Mouse (Mus musculus) Patski (cell line): ENCODE measurements around the gene Akap6. TPM values are rescaled to one million over a fixed set of nuclear protein-coding genes. Genes with fewer than 3 reads are reported as not detected.

Source experiments
- ATAC-seq: fragments of 100-300 bp; one replicate; pipeline ENCODE4 v1.8.0; 2021
- CTCF ChIA-PET: fragments of 350-600 bp; sonication (Branson Sonifier 250); formaldehyde crosslinking; loops from one replicate; lab custom pipeline; 2022; ENCODE audit warnings: inconsistent platforms; lab: Charles Lee
- POLR2A ChIA-PET: fragments of 350-600 bp; sonication (Branson Sonifier 250); formaldehyde crosslinking; loops from one replicate; lab custom pipeline; 2022; ENCODE audit warnings: antibody characterized with exemption, inconsistent platforms; lab: Charles Lee
- DNase-seq: peaks from one replicate; pipeline ENCODE4 v3.0.0-alpha.2; 2011; ENCODE audit warnings: low read depth, low spot score
- H3K27me3 ChIP-seq: fragments of 371-371 bp; one replicate; pipeline ENCODE4 v1.5.1; 2021
- CTCF ChIP-seq: fragments of 100-300 bp; IDR thresholded peaks from one replicate; pipeline ENCODE4 v1.5.1; 2021
- in situ Hi-C: fragments of 300-500 bp; cut with MboI; formaldehyde crosslinking; loops from 3 replicates; pipeline ENCODE4 v1.11.1; 2018; ENCODE audit warnings: low pct_unique_long_range_greater_than_20kb, mixed read lengths
- polyA plus RNA-seq: library from polyadenylated mRNA; unstranded; gene quantifications from one replicate; pipeline ENCODE4 v1.2.3, GENCODE M21; 2021

The Akap6 gene
- polyA plus RNA-seq, 1 experiment from 2014 or later = 0.64 TPM

DNA sequence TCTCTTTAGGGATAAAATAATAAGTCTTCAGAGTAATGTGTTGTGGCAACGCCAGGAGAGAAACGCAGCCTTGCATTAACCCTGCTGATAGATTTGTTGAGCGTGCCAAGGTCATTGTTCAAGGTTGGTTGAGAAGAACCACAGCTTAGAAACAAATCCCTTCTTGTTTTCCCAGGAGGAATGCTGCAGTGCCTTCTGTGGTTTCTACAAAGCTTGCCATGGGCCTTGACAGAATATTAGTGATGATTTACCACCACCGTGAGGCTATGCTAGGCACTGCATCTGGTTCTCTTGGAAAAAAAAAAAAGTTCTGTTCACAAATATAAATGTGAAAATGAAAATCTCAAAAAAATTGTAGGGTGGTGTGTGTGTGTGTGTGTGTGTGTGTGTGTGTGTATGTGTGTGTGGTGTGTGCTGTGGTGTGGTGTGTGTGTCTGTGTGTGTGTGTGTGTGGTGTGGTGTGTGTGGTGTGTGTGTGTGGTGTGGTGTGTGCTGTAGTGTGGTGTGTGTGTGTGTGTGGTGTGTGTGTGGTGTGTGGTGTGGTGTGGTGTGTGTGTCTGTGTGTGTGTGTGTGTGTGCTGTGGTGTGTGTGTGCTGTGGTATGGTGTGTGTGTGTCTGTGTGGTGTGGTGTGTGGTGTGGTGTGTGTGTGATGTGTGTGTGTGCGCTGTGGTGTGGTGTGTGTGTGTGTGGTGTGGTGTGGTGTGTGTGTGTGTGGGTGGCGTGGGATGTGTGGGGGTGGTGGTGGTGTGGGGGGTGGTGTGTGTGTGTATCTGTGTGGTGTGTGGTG lies 196.7 kb downstream of the Akap6 start:
- H3K27me3 ChIP-seq = no peaks in the 10 kb centered on the region
- ATAC-seq = peak; percentile 74
- ChIA-PET POLR2A (interaction anchor here (0.7 kb wide), 1 partner anchor 845 kb away, joined by 3 read pairs; no protein-coding TSS in a partner anchor), CTCF (interaction anchor here (0.7 to 1.8 kb wide), 3 partner anchors 61 to 859 kb away, joined by 3 to 6 read pairs (median 3); no protein-coding TSS in a partner anchor)
- peak; percentile 78 for TF ChIP-seq CTCF
- in situ Hi-C loops = no loop called here
- DNase-seq = peak; percentile 55

DNA sequence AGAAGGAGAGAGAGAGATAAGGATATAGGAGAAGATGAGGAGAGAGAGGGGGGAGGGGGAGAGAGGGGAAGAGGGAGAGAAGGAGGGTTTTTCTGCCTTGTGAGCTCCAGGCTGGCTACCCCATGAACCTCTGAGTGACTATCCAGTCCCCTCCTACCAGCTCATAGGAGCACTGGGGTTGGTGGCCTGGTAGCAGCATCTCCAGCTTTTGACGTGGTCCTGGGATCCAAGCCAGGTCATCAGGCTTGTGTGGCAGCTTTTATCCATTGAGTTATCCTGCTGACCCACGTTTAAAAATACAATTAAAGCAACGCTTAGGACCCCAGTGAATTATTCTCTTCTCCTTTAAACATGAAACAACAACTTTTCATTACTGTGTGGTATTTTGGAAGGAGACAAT lies 197.6 kb downstream of the Akap6 start:
- ATAC-seq (no peak), DNase-seq (no peak)
- no peaks in the 10 kb centered on the region for H3K27me3 ChIP-seq
- ChIA-PET POLR2A (no interaction called here), CTCF (no interaction called here)
- no peak for TF ChIP-seq CTCF
- in situ Hi-C loops = no loop called here

DNA sequence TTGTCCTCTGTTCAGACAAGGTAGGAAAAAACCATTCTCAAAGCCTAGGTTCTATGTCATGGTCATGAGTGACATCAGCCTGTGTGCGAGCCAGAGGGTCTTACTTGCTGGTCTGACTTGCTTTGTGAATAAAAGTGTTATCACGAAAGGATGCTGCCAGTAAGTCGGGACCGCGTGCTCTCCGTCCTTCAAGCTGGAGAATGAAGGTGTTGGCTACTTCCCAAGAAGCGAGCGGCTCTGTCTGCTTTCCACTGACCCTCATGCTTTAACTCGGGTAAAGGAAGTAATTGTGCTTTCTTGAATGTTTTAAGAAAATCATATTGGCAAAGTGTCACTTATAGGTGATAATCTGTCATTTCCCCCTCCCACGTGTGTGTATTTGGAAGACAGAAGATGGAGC lies 198.9 kb downstream of the Akap6 start:
- H3K27me3 ChIP-seq = no peaks in the 10 kb centered on the region
- no peak for TF ChIP-seq CTCF
- CTCF ChIA-PET = no interaction called here
- no peak for ATAC-seq
- DNase-seq = no peak
- POLR2A ChIA-PET = no interaction called here
- in situ Hi-C loops = no loop called here

DNA sequence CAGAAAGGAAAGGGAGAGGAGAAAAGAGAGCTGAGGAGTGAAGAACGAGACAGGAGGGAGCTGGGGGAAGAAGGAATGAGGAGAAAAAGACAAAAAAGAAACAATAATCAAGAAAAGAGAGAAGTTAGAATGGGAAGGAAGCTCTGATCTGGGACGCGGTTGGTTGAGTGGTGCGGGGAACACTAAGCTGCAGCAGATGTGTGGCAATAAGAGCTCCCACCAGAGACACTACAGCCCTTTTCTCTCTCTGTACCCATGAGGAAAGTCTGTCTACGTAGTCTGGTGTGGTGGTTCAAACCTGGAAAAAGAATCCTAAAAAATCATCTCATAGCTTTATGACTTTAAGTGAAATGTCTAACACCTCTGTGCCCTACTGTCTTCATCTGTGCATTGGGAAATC lies 204.9 kb downstream of the Akap6 start:
- in situ Hi-C loops = loop anchor here (25.0 kb wide), 2 partner anchors 333 to 1458 kb away; partner anchors contain the start of gene Npas3
- no peak for DNase-seq
- no peak for TF ChIP-seq CTCF
- ChIA-PET POLR2A (no interaction called here), CTCF (no interaction called here)
- H3K27me3 ChIP-seq = no peaks in the 10 kb centered on the region
- ATAC-seq = no peak

DNA sequence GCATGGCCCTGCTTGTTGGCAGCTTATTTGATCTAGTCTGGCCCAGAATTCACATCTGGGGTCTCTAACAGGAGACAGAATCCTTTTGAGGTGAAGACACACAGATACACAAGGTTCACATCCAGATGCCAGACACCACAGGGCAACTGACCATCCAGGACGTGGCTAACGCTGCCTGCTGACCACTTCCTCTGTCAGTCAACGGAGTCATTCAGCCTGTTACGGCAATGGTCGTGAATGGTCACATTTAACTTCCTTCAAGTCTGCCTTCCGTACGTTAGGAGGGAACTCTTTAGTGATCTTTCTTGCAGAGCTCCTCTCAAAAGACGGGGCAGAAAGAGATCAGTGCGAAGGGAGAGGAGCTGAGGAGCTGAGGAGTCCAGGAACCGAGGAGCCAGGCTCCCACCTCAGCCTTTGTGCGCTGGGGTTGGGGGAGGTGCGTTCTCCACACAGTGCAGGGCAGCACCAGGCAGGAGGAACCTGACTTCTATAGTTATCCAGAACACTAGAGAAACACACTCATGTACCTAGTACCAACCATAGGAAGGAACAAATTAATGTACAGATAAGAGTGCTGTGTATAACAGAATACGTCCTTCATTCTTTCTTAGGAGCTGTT lies 209.4 kb downstream of the Akap6 start:
- ChIA-PET CTCF (no interaction called here), POLR2A (no interaction called here)
- H3K27me3 ChIP-seq = no peaks in the 10 kb centered on the region
- DNase-seq (no peak), ATAC-seq (no peak)
- TF ChIP-seq CTCF = no peak
- in situ Hi-C loops = loop anchor here (25.0 kb wide), 2 partner anchors 329 to 1454 kb away; partner anchors contain the start of gene Npas3

DNA sequence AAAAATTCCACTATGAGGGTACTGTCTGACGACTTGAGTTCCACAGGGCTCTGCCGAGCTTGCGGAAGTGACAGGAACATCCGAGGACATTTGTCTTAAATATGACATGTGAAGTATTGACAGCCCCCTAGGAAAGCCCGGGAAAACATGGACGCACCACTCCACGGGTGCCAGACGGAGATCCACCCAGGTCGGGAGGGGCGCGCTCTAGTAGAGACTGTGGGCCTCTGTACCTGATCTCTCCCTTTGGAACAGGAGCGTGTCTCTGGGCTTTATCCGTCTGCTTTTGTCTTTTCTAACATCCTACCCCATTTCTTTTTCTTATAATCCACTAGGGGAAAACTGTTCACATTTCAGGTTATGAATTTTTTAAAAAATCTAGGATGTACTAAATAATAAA lies 211.2 kb downstream of the Akap6 start:
- ChIA-PET POLR2A (no interaction called here), CTCF (no interaction called here)
- no peak for TF ChIP-seq CTCF
- H3K27me3 ChIP-seq = no peaks in the 10 kb centered on the region
- in situ Hi-C loops = loop anchor here (10.0 to 25.0 kb wide), 3 partner anchors 134 to 1452 kb away; partner anchors contain the start of gene Npas3
- DNase-seq (no peak), ATAC-seq (no peak)

DNA sequence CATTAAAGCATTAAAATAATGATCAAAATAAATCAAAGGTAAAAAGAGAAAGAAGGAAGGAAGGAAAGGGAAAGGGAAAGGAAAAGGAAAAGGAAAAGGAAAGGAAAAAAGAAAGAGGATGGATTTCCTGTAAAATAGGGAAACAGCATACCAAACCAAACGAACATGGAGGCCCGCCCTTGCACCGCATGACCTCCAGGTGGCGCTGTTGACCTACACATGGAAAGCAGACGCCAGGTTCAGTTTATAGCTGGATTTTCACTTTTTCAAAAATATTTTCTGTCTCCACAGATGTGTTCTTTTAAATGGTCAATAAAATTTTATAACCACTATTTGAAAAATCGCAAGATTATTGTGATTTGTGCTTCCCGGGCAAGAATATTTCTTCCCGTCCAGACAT lies 211.6 kb downstream of the Akap6 start:
- H3K27me3 ChIP-seq = no peaks in the 10 kb centered on the region
- DNase-seq = no peak
- CTCF ChIA-PET = interaction anchor here (0.8 kb wide), 1 partner anchor 10 kb away, joined by 4 read pairs; no protein-coding TSS in a partner anchor
- TF ChIP-seq CTCF = peak; percentile 95
- POLR2A ChIA-PET = no interaction called here
- peak; percentile 71 for ATAC-seq
- in situ Hi-C loops = loop anchor here (10.0 to 25.0 kb wide), 3 partner anchors 134 to 1451 kb away; partner anchors contain the start of gene Npas3

DNA sequence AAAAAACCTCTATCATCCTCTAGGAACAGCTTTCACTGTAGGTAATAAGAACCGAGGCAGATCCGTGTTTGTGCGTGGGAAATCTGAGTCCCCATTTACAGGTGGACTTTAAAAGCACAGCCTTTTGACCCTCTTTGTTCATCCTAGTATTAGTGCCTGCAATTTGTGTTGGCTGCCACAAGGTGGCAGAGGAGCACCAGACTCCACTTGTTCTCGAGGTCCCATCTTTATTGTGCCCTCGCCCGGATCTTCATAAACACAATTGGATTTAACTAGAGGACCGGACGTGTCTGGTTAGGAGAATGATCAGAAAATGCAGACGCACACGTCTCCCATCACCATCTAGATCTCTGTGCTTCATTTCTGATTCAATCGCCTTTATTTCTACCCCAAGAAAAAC lies 219.8 kb downstream of the Akap6 start:
- no peak for DNase-seq
- peak; percentile 87 for TF ChIP-seq CTCF
- no peak for ATAC-seq
- in situ Hi-C loops = loop anchor here (5.0 to 25.0 kb wide), 5 partner anchors 126 to 1638 kb away; partner anchors contain the start of gene Npas3
- no peaks in the 10 kb centered on the region for H3K27me3 ChIP-seq
- POLR2A ChIA-PET = no interaction called here
- CTCF ChIA-PET = interaction anchor here (1.0 to 1.1 kb wide), 2 partner anchors 125 to 176 kb away, joined by 3 read pairs; no protein-coding TSS in a partner anchor

DNA sequence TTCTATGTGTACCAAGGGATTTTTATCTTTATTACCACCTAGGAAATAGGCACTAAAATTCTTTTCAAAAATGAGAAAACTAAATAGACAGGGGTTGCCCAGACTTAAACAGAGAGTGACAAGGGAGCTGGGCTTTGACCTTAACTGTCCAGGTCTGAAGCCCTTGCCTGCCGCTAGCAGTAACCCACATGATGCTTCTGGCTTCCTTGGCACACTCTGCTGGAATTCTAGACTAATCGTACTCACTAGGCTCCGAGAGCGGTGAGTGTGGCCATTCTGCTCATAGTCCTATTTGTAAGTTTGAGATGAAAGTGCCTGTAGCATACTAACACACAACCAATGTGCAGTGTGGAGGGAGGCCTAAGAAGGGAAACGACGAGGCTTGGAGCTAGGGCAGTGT lies 223.3 kb downstream of the Akap6 start:
- CTCF ChIA-PET = no interaction called here
- no peaks in the 10 kb centered on the region for H3K27me3 ChIP-seq
- no peak for DNase-seq
- ATAC-seq = no peak
- in situ Hi-C loops = loop anchor here (25.0 kb wide), 2 partner anchors 315 to 1440 kb away; partner anchors contain the start of gene Npas3
- TF ChIP-seq CTCF = no peak
- POLR2A ChIA-PET = no interaction called here

DNA sequence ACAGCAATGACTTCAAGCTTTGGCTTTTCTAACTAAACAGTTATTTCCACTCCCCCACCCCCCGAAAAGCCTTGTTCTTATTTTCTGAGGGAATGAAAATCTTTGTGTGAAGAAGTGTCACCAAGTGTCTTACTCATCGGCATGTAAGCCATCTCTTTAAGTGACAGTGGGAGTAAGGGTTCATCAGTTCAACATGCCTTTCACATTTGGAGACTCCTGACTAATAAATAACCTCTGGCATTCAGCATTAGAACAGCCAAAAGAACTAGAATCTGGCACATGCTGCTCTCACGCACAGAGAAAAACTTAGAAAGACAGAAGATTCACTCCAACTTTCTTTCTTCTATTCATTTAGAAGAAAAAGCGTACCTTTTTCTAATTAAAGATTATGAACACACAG lies 226.3 kb downstream of the Akap6 start:
- H3K27me3 ChIP-seq = no peaks in the 10 kb centered on the region
- TF ChIP-seq CTCF = no peak
- ATAC-seq = no peak
- CTCF ChIA-PET = no interaction called here
- no peak for DNase-seq
- POLR2A ChIA-PET = no interaction called here
- in situ Hi-C loops = no loop called here

DNA sequence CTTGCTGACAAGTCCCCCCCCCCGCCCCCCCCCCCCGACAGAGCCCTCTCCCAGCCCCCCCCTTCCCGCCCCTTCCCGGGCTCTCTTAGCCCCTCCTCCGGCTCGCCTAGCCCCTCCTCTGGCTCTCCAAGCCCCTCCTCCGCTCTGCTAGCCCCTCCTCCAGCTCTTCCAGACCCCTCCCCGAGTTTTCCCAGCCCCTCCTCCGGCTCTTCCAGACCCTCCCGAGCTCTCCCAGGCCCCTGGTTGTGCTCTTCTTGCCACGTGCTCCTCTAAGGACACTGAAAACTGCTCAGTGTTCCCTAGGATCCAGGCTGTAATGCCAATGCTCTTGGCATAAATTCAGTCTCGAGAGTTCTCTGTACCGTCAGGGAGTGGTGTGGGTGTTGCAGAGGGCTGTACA lies 234.6 kb downstream of the Akap6 start:
- no peak for ATAC-seq
- TF ChIP-seq CTCF = no peak
- no peaks in the 10 kb centered on the region for H3K27me3 ChIP-seq
- no peak for DNase-seq
- CTCF ChIA-PET = no interaction called here
- in situ Hi-C loops = no loop called here
- POLR2A ChIA-PET = no interaction called here
